Mouse (Mus musculus) kidney, postnatal 10 days (tissue): ENCODE data around the gene Grid2.

Experiments
- DNase-seq: peaks from one replicate; pipeline ENCODE4 v3.0.0; 2021; ENCODE audit warnings: mixed read lengths

The Grid2 gene

GRCm38 (mm10) chr6:64617417-64618135 lies 1361.9 kb downstream of the Grid2 start:
- no peak for DNase-seq

DNA sequence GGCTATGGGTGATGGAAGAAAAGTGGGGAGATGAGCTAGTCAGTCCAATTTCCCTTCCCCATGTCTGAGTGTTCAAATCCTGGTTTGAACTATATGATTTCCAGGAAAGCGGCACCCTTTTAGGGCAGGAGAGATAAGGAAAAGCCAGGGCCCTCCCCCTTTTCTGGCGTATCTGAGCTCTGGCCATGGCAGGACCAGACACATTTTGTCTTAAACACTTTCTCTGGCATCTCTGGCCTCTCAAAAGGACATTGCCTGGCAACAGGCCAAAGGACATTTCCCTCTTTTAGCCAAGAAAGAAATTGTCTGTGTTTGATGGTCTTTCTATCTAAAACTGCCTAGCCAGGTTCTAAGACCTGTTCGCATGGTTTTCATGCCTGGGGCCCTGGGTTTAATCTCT lies 1367.7 kb downstream of the Grid2 start:
- peak; percentile 13 for DNase-seq

GRCm38 (mm10) chr6:64647661-64648060 lies 1392.0 kb downstream of the Grid2 start:
- no peak for DNase-seq

GRCm38 (mm10) chr6:64648196-64648595 lies 1392.5 kb downstream of the Grid2 start:
- DNase-seq: no peak

- DNase-seq: peak; percentile 70
These were observed 1393.9 kb downstream of the Grid2 start for GRCm38 (mm10) chr6:64649296-64650226.

DNA sequence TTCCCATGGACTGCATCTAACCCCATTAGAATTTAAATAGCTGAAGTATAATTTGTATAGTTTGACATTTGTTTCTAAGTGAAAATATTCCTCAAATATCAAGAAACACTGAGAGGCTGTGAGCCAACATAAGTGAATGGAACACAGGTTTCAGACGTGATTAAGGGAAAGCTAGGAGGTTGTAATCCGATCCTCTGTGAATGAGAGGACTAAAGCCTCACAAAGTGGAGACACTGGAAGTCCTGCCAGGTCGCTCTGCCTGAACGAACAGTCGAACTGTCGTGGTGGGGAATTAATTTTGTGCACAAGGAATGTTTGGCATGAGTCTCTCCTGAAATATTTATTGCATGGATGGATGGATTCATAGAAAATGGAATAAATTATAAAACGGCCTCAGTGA lies 1395.1 kb downstream of the Grid2 start:
- DNase-seq: no peak

- DNase-seq: no peak
These were observed 1415.3 kb downstream of the Grid2 start for GRCm38 (mm10) chr6:64671010-64671409.

- no peak for DNase-seq
These were observed 1423.1 kb downstream of the Grid2 start for GRCm38 (mm10) chr6:64678815-64679214.

DNA sequence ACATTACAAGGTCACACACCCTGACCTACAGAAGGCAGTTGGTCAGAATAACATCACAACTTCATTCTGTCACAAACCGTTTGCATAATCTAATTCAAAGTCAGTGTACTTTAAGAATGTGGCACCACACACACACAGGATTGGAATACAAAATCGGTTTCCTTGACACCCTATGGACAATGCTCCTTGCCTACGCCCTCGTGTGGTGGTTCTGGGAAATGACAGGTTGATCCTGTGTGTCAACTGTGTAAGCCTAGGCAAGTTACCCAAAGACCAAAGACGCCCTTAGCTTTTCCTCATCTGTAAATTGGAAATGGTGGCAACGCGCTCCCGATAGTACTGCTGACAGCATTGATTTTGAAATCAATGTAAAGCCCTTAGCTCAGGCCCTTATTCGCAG lies 1428.3 kb downstream of the Grid2 start:
- peak; percentile 49 for DNase-seq

- peak; percentile 56 for DNase-seq
These were observed 1429.3 kb downstream of the Grid2 start for GRCm38 (mm10) chr6:64684973-64685372.

DNA sequence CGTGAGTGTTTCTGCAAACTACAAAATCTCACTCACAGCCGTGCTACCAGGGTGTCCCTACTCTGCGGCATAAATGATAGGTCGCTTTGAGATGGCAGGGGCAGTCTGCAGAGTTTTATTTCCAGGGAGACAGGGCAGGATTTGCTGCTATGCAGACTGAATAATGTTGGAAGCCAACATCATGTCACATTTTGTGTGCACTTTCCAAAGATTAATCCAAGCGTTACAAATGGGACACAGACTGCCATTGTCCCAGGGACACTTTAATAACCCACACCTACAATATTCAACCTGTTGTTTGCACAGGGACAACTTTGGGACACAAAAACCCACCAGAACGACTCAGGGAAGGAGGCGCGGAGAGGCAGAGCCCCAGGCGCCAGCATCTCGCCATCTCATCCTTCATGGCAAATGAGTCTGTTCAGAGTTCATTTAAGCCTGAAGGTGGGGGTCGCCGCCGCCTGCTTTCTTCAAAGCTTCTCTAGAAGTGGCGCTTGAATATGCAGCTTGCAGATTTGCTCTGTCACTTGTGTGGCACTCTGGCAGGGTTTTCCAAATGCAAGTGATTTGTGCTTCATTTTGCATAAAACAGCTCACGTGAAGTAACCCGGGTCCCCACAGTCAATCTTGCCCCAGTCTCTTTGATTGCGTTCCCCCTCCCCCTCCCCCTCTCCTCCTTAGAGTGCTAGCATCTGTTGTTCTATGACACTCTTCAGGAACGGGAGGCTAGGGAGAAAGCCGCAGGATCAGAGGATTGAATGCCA lies 1432.7 kb downstream of the Grid2 start:
- no peak for DNase-seq

DNA sequence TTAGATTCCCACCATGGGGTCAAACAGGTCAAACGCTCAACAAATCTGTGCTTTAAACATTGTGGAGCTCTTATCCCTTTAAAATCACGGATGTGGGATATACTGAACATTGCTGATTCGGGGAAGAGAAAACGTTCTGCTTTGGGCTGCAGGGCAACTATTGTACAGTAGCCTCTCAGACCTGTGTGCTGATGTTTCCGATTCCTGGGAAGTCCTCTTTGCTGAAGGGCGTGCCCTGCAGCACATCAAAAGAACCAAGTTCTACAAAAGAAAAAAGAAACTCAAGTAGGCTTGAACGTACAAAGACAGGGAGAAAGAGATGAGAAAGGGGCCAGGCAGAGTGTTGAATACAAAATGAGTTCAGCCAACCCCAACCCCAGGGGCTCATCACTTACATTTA lies 1439.0 kb downstream of the Grid2 start:
- no peak for DNase-seq

DNA sequence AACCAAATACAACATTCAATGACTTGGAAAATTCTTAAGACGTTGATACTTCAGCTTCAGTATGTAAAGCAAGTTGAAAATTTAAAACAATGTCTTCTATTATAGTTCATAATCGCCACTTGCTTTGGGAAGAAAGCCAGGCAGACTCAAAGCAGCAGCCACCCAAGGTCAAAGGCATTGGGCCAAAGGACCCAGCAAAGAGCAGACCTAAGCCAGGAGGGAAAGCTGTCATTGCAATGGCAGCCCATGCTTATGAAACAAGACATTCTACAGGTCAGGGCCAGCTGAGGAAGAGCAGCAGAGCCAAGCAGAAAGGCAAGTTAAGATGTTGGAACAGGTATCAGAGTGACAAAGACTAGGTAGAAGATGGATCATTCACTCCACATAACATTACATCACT lies 1448.0 kb downstream of the Grid2 start:
- DNase-seq: no peak

GRCm38 (mm10) chr6:64727751-64728403 lies 1472.2 kb downstream of the Grid2 start:
- DNase-seq: peak; percentile 38

DNA sequence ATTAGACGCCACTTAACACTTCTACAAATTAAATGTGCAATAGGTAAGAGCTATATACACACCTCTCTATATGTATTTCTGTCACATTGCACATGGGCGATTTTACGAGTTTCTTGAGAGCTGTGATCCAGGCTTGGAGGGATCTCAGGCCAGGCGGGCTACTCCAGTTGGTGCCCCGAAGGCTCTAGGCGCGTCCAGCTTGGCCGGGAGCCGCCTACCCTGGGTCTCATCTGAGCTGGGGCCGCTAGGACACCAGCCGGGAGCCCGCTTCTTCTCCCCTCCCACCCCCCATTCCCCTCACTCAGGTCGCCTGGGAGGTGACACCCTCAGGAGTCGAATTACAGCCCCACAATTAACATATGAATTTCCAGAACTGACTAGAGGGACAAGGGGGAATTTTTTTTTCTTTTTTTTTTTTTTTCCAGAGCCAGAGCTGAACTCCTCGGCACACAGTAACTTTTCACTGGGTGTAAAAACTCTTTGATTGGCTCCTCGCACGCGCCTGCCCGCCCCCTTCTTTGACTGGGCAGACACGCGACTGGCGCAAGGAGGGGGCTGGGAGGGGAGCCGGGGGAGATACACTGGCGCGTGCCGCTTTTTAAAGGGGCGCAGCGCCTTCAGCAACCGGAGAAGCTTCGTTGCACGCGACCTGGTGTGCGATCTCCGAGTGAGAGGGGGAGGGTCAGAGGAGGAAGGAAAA lies 1473.0 kb downstream of the Grid2 start, which contains the start of gene Atoh1:
TSS of gene Atoh1 (plus strand) at position 627 of the 700 bp plus-strand sequence.
- DNase-seq: peak; percentile 69

DNA sequence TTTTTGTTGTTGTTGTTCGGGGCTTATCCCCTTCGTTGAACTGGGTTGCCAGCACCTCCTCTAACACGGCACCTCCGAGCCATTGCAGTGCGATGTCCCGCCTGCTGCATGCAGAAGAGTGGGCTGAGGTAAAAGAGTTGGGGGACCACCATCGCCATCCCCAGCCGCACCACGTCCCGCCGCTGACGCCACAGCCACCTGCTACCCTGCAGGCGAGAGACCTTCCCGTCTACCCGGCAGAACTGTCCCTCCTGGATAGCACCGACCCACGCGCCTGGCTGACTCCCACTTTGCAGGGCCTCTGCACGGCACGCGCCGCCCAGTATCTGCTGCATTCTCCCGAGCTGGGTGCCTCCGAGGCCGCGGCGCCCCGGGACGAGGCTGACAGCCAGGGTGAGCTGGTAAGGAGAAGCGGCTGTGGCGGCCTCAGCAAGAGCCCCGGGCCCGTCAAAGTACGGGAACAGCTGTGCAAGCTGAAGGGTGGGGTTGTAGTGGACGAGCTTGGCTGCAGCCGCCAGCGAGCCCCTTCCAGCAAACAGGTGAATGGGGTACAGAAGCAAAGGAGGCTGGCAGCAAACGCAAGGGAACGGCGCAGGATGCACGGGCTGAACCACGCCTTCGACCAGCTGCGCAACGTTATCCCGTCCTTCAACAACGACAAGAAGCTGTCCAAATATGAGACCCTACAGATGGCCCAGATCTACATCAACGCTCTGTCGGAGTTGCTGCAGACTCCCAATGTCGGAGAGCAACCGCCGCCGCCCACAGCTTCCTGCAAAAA lies 1473.7 kb downstream of the Grid2 start:
- peak; percentile 37 for DNase-seq

- DNase-seq: peak; percentile 6
These were observed 1474.4 kb downstream of the Grid2 start for GRCm38 (mm10) chr6:64730030-64730429.

DNA sequence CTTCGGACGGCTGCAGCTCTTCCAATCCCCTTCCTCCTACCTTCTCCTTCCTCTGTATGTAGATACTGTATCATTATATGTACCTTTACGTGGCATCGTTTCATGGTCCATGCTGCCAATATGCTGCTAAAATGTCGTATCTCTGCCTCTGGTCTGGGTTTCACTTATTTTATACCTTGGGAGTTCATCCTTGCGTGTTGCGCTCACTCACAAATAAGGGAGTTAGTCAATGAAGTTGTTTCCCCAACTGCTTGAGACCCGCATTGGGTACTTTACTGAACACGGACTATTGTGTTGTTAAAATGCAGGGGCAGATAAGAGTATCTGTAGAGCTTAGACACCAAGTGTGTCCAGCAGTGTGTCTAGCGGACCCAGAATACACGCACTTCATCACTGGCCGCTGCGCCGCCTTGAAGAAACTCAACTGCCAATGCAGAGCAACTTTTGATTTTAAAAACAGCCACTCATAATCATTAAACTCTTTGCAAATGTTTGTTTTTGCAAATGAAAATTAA lies 1474.9 kb downstream of the Grid2 start:
- DNase-seq: no peak

- no peak for DNase-seq
These were observed 1475.5 kb downstream of the Grid2 start for GRCm38 (mm10) chr6:64731126-64731525.

GRCm38 (mm10) chr6:64731621-64732320 lies 1476.1 kb downstream of the Grid2 start:
- no peak for DNase-seq
